Mouse (Mus musculus) retina, embryonic 14.5 days (tissue): ENCODE data around the gene Fblim1.

ENCODE experiments used
- DNase-seq: peaks from one replicate; pipeline ENCODE4 v3.0.0-alpha.2; 2015; ENCODE audit warnings: low spot score

Gene Fblim1

GRCm38 (mm10) chr4:141599251-141600141, 6.4 kb downstream of the Fblim1 start:
- DNase-seq, result peak; percentile 48

DNA sequence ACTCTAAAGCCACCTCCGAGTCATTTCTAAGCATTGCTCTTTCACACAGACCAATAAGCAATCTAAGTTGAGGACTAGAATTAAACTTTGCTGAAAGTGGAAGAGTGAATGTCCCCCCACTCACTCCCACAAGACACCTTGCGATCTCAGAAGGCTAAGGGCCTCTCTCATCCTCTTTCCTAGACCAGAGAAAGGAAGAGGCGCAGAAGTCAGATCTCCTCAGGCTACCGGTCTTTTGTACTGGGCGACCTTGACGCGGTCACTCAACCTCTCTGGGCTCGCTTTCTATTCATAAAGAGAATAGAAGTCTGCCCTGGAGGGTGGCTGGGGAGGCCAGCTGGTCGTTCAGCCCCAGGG, 7.0 kb downstream of the Fblim1 start:
- DNase-seq, result no peak

- DNase-seq, result peak; percentile 41
Observed at GRCm38 (mm10) chr4:141598199-141598893, 7.5 kb downstream of the Fblim1 start.

DNA sequence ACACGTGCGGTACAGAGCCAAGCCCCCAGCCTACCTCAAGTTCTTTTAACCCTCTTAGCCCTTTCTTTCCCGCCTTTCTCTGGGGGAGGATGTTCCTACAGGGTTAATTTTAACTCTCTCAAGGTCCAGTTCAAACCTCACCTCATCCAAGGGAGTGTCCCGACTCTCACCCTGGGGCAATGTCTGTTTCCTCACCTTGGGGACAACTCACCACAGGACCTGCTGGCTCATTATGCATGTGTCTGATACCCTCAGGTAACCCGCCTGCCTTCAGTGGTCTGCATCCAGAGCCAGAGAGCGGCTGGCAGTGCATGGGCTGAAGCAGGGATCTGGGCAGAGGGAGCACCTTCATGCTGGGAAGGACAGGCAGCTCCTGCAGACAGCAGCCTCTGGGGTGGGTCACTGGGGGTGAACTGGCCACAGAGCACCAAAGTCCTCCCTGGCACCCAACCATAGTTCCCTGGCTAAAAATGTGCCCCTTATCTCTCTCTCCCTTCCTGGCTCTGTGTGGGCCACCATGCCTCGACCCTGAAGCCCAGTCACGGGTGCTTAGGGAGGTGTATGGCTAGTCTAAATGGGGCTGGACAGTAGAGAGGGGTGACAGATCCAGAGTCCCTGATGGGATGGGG, 9.1 kb downstream of the Fblim1 start:
- DNase-seq, result no peak

- DNase-seq, result no peak
Observed at GRCm38 (mm10) chr4:141595605-141596268, 10.2 kb downstream of the Fblim1 start.

DNA sequence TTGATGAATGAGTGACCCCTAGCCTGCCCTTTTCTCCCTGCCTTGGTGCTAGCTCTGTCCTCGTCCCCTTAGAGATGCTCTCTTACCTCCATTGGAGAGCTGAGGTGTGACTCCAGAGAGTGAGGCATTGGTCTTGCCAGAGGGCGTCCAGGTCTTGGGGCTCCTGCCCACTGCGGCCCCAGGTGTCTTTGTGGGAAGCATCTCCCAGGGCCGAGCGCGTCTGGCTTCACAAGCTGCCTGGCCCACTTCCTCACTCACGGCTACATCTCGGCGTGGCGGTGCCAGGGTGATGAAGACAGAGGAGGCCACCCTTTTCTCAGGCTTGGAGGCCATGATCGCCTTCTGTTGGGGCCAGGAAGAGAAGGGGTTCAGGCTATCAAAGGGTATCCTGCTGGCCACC, 10.8 kb downstream of the Fblim1 start:
- DNase-seq, result no peak

- peak; percentile 49 for DNase-seq
Observed at GRCm38 (mm10) chr4:141591547-141591946, 14.3 kb downstream of the Fblim1 start.

GRCm38 (mm10) chr4:141583919-141584318, 22.0 kb downstream of the Fblim1 start:
- DNase-seq, result no peak

GRCm38 (mm10) chr4:141581051-141581450, 24.8 kb downstream of the Fblim1 start:
- DNase-seq, result no peak

DNA sequence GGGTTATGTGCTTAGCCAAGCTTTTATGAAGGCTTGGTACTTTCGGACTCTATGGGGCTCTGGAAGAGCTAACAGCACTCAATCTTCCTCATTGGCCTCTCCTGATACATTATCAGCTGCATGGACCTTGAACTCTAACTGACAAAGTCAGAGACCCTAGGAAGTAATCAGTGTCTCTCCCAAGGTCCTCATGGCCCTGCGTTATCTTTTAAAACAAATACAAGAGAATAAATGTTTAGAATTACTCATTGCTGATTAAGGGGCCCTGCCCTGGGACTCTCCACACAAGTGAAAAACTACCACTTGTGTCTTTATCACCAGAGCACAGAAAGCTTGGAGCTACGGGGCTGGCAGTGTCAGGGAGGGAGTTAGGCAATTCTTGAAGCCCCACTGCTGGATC, 27.1 kb downstream of the Fblim1 start:
- no peak for DNase-seq

DNA sequence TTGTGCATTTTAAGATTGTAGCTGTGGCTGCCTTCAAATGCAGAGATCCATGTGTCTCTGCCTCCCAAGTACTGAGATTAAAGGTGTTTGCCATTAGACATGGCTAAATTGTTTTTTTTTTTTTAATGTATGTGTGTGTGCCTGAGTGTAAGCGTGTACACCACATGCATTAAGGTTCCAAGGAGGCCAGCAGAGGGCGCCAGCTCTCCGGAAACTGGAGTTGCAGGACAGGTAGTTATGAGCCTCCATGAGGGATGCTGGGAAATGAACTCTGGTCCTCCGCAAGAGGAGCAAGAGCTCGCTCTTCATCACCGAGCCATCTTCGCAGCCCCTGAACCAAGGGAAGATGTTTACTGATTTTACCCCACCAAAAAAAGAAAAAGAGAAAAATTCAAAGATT, 29.0 kb downstream of the Fblim1 start:
- DNase-seq, result no peak

DNA sequence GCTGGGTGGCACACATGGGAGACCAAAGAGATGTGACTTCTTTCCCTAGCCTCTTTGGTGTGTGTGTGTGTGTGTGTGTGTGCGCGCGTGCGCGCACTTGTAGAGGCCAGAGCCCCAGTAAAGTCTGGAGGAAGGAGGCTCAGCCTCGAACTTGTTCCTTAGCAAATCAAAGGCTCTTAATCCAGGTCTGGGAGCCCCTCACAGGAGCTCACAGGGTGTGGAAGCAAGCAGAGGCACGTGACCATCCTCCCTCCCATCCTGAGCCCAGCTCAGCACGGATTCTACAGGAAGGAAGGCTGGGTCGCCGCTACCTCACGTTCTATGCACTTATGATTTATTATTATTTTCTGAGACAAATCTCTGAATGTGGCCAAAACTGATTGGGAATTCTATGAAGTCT, 29.5 kb downstream of the Fblim1 start:
- no peak for DNase-seq

DNA sequence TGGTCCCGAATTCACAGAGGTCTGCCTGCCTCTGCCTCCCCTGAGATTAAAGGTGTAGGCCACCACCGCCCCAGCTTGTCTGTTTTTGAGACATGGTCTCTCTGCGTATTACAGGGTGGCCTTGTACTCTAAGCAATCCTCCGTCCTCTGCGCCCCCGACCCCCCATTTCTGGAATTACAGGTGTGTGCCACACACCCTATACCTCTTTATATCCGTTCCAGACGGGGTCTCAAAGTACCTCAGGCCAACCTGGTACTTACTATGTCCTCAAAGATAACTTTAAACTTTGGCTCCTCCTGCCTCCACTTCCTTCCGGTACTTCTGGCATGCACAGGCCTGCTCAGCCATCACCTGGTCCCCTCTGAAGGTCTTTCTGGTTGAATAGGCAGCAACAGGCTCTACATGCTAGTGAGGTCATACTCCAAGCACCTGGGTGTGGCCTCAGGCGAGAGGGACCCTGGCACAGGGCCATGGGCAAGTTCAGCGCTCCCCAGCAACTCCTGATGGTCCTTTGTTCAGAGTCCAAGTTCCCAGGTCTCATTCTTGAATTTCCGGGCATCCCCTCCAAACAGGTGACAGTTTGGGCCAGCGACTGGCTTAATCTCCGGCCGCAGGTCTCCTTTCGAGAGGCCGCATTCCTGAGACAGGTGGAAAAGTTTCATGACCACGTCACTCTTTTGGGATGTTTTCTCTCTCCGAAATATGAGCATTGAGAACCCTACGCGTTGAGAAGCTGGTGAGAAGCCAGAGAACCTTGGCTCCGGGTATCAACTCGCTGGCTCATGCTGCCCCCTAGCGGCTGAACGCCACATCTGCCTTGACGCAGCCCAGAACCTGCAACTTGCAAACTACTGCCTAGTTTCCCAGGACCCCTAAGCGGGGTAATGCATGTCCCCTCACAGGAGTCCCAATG, 30.9 kb downstream of the Fblim1 start:
- peak; percentile 92 for DNase-seq

DNA sequence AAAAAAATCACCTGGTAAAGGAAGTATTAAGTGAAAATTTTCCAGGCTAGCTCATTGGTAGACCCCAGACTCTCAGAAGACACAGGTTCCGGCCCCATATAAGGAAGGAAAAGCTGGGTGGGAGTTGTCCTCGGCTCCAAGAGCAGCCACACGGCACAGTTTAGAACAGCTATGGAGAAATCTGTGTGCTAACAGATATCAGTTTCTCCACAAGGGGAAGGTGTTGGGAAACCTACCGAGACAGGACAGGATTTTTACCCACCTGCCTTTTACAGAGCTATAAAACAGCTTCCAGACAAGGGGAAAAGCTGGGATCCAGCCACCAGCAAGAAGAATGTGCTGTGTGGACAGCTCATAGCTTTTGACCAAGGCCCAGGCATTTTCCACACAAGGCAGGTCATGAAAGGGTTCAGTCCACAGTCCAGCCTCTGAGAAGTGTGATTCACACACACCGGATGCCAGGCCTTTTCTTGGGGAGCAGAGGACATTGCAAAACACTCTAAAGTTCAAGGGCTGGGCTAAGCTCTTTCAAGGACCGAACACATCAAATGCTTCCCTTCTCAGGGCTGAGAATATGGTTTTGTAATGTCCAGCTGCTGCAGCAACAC, 32.4 kb downstream of the Fblim1 start:
- DNase-seq, result no peak

GRCm38 (mm10) chr4:141572668-141573358, 33.1 kb downstream of the Fblim1 start:
- DNase-seq, result no peak

GRCm38 (mm10) chr4:141571934-141572333, 34.0 kb downstream of the Fblim1 start:
- no peak for DNase-seq

DNA sequence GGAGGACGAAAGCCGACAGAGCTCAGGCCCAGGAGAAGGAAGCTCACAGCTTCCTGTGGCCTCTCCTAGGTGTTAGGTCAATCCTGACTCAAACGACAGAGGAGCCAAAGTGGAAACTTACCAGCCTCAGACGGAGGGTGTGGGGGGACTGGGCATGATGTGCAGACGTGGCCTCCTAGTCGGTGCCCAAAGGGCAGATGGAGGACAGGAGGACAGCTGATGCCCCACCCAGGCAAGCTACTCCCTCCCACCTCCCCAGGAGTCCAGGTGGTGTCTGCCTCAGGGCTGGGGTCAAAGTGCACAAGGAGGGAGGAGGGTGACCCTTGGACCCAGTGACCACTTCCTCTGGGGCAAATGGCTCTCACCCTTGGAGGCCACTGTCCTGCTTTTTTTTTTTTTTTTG, 34.6 kb downstream of the Fblim1 start:
- no peak for DNase-seq

DNA sequence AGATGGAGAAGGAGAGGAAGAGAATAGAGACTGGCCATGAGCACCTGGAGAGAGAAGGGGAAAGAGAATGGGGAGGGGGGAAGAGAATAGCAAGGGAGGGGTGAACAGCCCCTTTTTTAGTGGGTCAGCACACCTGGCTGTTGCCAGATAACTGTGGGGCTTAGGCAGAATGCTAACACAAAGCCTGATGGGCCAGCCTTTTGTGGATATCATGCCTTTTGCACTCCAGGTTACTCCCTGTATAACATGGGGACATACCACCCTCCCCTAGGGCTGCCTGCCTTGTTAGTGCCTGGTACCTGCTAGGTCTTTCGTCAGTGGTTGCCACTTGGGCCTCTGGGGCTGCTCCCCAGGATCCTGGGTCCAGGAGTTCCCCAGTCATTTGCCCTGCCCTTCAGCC, 35.1 kb downstream of the Fblim1 start:
- no peak for DNase-seq

DNA sequence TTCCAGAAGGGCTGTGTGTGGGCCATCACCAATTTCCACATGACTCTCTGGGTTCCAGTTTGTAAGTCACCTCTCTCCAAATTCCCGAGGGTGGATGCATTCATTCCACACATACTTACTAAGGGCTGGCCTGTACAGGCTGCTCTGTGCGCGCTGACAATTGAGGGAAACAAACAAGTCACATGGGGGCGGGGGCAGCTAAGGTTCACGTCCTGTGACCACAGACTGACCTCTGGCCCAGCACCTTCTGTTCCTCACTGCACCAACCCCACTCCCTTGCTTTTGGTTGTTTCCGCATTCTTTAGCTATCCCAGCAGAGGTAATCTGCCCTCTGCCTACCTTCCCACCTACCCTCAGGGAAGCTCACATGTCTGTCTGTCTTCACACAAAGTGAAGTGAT, 35.9 kb downstream of the Fblim1 start:
- no peak for DNase-seq

DNA sequence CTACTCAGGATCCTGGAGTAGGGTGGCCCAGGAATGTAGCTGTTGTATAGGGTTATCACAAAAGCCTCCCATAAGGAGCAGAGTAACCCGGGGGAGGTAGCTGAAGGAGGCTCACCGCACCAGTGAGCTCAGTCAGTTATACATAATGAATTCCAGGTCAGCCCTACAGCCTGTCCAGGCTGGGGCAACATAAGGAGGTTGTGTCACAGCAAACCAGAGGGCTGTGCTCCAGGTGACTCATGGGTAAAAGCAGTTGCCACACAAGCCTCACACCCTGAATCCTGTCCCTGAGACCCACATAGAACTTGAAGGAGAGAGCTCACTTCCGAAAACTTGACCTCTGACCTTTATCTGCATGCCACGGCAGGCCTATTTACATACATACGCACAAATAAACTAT, 36.9 kb downstream of the Fblim1 start:
- no peak for DNase-seq
